Mouse (Mus musculus): ENCODE results near the gene Lin7b.

DNA sequence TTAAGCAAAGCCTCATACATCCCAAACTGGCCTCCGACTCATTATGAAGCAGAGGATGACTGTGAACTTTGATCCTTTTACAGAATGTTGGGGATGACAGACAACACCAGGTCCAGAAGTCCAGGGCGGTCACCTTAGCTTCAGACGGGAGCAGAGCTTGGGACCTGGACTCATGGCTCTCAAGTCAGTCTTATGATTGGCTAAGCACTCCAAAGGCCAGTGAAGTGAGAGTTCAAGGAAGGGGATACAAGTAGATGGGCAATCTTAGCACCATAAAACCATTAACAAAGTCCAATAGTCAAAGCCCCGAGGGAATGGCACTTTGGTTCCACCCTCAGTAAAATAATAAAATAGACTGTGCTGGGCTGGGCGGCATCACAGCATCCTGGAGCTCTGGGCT, 47.3 kb downstream of the Lin7b start:
- TF ChIP-seq POLR2A (IDR thresholded peaks at IDR 0.05; ENCODE audit: borderline replicate concordance, insufficient read depth, low read length) = no peak
- no peak for TF ChIP-seq CTCF (IDR thresholded peaks at IDR 0.05; ENCODE audit: borderline replicate concordance, insufficient read depth, low read depth, low read length)
